Mouse (Mus musculus) cerebellum, postnatal 25 days (tissue): ENCODE measurements around the gene Crybg3.

Experiments used
- DNase-seq, 2 experiments: peaks; one replicate each; pipeline ENCODE4 v3.0.0; 2021; ENCODE audit warnings: mixed read lengths in 2 of 2

Crybg3 gene

GRCm38 (mm10) chr16:59573961-59574360 lies 26.8 kb downstream of the Crybg3 start:
- DNase-seq: no peak

GRCm38 (mm10) chr16:59572685-59573084 lies 28.1 kb downstream of the Crybg3 start:
- no peak for DNase-seq

GRCm38 (mm10) chr16:59570807-59571206 lies 30.0 kb downstream of the Crybg3 start:
- no peak for DNase-seq

- DNase-seq: no peak
These were observed 30.9 kb downstream of the Crybg3 start for GRCm38 (mm10) chr16:59569837-59570236.

DNA sequence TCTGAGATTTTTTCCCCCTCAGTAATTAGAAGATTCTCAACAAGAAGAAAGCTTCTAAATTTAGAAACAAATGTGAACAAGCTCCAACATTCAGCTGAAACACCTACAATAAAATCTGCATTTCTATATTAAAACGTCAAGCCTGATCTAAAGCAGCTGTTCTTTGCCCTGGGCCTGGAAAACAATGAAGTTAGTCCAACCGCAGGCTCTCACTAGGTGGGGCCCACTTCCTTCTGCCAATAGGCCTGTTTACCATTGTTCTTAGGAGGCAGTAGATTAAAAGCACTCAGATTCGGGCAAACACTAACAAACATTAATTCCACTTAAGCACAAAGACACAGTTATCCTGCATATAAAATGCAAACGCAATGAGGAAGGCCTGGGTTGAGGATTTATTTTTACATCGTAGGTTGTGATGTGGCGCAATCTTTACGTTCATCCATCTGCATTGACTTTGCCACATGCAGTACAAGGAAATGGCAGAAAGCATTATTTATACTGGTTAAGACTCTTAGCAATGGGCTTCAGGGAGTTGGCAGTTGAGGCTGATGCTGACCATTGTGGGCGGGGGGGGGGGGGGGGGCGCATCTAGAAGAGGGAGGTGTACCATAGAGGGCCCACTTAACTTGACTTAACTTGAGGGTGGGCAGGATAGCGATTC lies 32.9 kb downstream of the Crybg3 start:
- DNase-seq: no peak

- DNase-seq: no peak
These were observed 34.3 kb downstream of the Crybg3 start for GRCm38 (mm10) chr16:59566437-59566836.

GRCm38 (mm10) chr16:59565631-59566030 lies 35.1 kb downstream of the Crybg3 start:
- DNase-seq: no peak

DNA sequence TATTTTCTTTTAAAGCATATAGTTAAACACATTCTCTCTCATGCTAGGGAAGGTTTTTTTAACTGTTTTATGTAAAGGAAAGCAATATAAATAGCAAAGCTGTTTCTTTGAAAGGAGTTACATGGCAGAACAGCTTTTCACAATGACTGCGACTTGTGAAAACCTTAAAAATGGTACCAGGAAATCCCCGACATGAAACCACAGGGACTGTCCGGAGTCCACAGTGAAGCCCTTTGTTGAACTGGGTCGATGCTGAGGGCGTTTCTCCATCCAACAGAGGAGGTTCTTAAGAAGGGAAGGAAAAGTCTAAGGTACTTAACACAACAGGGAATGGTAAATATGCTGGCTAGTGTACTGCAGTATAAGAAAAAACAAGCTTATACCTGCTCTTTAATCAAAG lies 36.8 kb downstream of the Crybg3 start:
- DNase-seq: no peak

GRCm38 (mm10) chr16:59559300-59560200 lies 41.2 kb downstream of the Crybg3 start:
- no peak for DNase-seq

GRCm38 (mm10) chr16:59558916-59559299 lies 41.9 kb downstream of the Crybg3 start:
- DNase-seq: no peak

- DNase-seq: no peak
These were observed 47.2 kb downstream of the Crybg3 start for GRCm38 (mm10) chr16:59553490-59554161.

DNA sequence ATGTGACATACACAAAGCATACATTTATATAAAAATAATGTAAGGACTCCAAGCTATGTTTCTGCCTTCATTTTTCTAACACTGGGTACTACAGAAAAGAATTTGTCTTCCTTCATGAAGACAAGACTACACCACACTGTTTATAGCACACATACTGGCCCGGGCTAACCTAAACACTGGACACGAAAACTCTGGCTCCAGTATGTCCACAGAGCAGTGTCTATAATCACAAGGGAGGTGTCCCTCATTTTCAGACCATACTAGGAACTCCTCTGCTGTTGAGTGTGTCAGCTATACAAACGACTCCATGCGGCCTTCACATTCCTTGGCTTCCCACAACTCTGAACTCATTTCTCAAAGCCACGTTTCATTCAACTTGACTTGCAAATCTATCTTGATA lies 49.3 kb downstream of the Crybg3 start:
- no peak for DNase-seq

DNA sequence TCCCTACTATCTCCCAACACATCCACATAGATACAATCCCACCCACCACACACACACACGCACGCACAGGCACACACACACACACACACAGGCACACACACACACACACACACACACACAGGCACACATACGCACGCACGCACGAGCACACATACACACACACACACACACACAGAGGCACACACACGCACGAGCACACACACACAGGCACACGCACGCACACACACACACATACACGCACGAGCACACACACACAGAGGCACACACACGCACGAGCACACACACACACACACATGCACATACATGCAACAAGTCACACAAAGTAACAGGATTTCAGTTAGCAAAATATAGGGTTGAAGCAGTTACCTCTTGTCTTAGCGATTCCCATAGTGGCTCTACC lies 51.1 kb downstream of the Crybg3 start:
- no peak for DNase-seq

- no peak for DNase-seq
These were observed 52.2 kb downstream of the Crybg3 start for GRCm38 (mm10) chr16:59548582-59548947.

DNA sequence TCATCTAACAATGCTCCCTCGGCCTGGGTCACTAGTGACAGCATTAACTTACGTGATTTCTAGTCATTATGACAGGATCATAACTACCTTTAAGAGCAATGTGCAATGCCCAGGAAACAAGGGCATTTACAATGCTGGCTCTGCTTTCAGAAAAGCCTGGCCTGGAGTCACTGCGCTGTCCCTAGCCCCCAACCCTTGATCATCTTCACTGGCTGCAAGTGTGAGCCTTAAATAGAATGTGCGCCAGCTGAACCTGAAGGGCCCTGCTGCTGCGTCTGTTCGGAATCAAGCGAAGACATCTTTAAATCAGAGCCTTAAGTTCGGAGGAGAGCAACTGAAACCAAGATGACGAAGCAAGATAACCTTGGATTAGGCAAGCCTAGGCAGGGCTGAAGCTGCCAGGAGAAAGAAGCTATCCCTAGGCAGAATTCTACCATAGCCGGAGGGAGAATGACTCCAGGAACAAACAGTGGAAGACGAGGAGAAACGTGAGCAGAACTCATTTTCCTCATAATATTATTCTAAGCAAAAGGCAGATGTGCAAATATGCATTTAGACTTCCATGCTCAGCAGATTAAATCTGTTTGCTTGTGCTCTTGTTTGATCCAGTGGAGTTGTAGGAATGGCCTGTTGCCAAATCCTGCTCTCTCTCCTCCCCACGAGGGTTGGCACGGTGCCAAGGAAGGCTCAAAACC lies 52.7 kb downstream of the Crybg3 start:
- peak; percentile 38 to 69 for DNase-seq

DNA sequence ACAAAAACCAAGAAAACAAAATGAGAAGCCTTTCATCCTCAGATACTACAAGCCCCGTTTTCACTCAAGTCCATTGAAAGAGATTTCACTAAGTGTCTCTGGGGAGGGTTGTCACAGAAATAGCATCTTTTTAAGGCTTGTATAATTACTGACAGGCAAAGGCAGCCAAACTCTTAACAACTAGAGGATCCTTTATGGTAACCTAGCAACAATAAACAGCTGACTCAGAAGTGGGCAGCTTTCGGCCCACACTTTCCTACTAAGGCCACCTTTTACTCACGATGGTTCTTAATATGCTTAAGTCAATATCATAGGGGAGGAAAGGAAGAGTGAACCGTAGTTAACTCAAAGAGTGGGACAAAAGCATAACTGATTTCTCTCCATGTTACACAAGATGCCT lies 53.3 kb downstream of the Crybg3 start:
- DNase-seq: no peak

DNA sequence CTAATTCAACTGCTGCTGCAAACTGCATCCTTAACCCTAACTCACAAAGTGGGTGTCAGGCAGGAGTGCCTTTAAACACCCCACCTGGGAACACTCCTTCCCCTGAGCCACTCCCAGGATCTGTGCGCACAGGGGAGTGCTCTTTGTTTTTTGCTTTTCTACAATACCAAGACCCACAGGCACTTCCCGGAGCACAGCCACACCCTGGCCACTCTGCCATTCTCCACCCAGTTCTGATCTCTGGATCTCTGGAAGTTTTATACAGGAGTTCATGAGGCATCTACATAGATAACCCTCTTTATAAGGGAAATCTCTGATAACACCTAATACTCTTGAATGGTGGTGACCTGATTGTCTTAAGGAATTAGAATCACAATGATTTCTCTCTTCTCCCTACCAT lies 55.4 kb downstream of the Crybg3 start:
- DNase-seq: no peak

DNA sequence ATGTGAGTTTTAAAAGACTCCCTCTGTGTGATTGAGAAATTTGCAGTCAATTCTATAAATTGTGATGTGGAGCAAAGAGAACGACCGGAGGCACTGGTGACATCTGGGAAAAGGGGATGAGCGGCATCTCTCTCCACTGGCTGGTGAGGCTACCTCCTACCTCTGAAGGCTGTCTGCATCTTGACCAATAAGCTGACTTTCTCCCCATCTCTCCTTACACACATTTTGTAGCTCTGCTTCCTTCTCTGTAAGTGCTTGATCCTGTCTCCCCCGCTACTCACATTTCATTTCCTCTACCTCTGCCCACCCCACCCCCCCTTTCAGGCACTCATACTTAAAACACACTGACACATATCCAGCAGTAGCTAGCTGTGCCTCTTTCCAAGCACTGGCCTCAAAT lies 59.4 kb downstream of the Crybg3 start:
- DNase-seq: no peak

DNA sequence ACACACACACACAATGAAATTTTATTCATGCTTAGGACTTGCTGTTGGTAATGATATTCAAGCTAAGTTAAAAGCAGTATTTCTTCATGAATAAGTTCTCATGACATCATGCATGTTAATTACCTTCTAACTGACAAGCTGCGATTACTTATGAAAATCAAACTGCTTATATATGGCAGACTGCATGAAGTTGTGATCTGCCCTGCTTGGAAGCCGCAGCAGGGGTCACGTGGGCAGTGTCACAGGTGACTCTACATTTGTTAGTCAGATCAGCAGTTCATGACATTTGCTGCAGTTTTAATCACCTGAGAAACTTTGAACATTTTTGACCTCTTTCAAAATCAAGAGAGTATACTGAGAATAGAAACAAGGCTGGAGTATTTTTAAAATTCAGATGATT lies 59.8 kb downstream of the Crybg3 start:
- DNase-seq: no peak

DNA sequence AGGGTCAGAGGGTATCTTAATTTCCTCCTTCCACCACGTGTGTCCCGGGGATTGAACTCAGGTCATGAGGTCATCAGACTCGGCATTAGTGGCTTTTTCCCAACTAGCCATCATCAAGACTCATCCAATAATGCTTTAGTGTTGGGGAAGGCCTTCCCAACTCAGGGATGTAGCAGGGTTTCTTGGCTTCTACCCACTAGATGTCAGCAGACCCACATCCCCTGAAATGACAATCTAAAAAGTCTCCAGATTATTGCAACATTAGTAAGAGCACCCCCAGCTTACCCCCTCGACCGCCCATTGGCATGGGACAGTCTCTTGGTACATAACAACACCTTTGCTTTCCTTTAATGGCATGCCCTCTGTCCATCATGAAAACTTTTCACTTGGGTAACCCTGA lies 65.1 kb downstream of the Crybg3 start:
- DNase-seq: no peak

DNA sequence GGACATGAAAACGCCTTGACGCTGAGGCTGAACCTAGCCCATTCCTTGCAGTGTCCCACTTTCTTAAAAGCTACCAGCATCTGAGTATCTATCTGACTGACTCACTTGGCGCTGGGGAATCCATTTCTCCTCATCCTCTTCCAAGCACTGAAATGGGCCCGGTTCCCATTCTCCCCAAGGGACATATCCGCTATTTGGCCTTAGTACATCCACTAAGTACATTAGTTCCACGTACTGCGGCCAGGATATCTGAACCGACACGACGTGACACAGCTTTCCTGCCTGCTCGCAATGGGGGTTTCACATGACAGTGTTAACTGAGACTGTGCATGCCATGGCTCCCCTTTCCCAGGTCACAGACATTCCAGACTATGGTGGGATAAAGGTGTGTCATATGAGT lies 66.4 kb downstream of the Crybg3 start:
- DNase-seq: no peak

DNA sequence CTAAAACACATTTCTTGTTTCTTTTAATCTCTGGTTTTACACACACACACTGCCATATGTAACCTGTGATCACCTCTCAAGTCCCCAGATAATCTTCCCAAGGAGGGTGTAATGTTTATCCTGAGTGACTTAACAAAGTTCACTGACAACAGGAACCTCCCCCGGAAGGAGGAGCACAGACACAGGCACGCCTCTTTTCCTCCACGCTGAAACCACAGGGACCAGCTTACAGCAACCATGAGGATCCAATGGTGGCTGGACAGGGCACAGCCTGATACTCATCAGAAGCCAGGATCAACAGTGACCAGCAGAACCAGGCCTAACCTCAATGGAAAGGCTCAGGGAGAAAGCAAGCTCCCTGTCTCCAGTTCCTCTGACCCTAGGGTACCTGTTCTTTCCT lies 68.2 kb downstream of the Crybg3 start:
- no peak for DNase-seq

- DNase-seq: no peak
These were observed 69.5 kb downstream of the Crybg3 start for GRCm38 (mm10) chr16:59531243-59531642.
